Mouse (Mus musculus) heart, embryonic 10.5 days (tissue): ENCODE data around the gene Gtf2b. TPM values are rescaled to one million over a fixed set of nuclear protein-coding genes. Genes with fewer than 3 reads are reported as not detected.

Source experiments
- DNase-seq: peaks from one replicate; pipeline ENCODE4 v3.0.0-alpha.2; 2017; ENCODE audit warnings: low spot score
- H3K27ac ChIP-seq: fragments of 300-500 bp; sonication (generic); 2 replicates; pipeline ENCODE4 v1.5.1; 2016; ENCODE audit warnings: mild to moderate bottlenecking
- H3K27me3 ChIP-seq: fragments of 300-500 bp; sonication (generic); 2 replicates; pipeline ENCODE4 v1.6.1; 2016; ENCODE audit warnings: mild to moderate bottlenecking; ENCODE audit not compliant: poor library complexity, insufficient read depth, severe bottlenecking
- H3K36me3 ChIP-seq: fragments of 300-500 bp; sonication (generic); 2 replicates; pipeline ENCODE4 v1.6.1; 2016; ENCODE audit warnings: mild to moderate bottlenecking, moderate library complexity
- H3K4me1 ChIP-seq: fragments of 300-500 bp; sonication (generic); 2 replicates; pipeline ENCODE4 v1.6.1; 2016; ENCODE audit warnings: mild to moderate bottlenecking
- H3K4me3 ChIP-seq: fragments of 300-500 bp; sonication (generic); 2 replicates; pipeline ENCODE4 v1.5.1; 2016; ENCODE audit warnings: mild to moderate bottlenecking, moderate library complexity
- H3K9me3 ChIP-seq: fragments of 300-500 bp; sonication (generic); 2 replicates; pipeline ENCODE4 v1.6.1; 2016; ENCODE audit warnings: mild to moderate bottlenecking, moderate library complexity
- WGBS: fragments of 180-500 bp; shearing (Covaris S2); methylation state at CpG from one replicate; pipeline ENCODE4 v1.1.7; 2016; 5-methylcytosine and 5-hydroxymethylcytosine counted together
- polyA plus RNA-seq: library from polyadenylated mRNA; unstranded; fragments of >200 nt; fragmentation: Nextera tagmentation; extraction: Ambion mirVana; gene quantifications from 2 replicates; pipeline ENCODE4 v1.2.1, GENCODE M21; 2016

The Gtf2b gene
- polyA plus RNA-seq = 63.1 and 73.2 TPM in 2 replicates

- WGBS = under 1% methylated on average over 64 of the region's 64 CpGs
- no peaks in the 10 kb centered on the region for H3K36me3 ChIP-seq
- no peaks in the 10 kb centered on the region for H3K27me3 ChIP-seq
- peak within 1 kb of the TSS; percentile 69 for H3K4me3 ChIP-seq
- peaks cover 9% of the 10 kb centered on the region; the same call in 1 of the 2 replicates for H3K4me1 ChIP-seq
- no peaks in the 10 kb centered on the region for H3K9me3 ChIP-seq
- DNase-seq = peak; percentile 97
- H3K27ac ChIP-seq = peak within 1 kb of the TSS; percentile 95
These were observed at the start of gene Gtf2b for GRCm38 (mm10) chr3:142764995-142765777. Gene Gtf2b (plus strand): TSS chr3:142765045.

GRCm38 (mm10) chr3:142725481-142725880 lies 39.4 kb upstream of the Gtf2b start:
- H3K36me3 ChIP-seq = 0 out of 2 replicates have a peak, but pooled peaks cover 2% of the 10 kb centered on the region
- no peaks in the 10 kb centered on the region for H3K27me3 ChIP-seq
- DNase-seq = no peak
- H3K4me3 ChIP-seq = no peak overlapping the region
- H3K4me1 ChIP-seq = no peaks in the 10 kb centered on the region
- no peaks in the 10 kb centered on the region for H3K9me3 ChIP-seq
- 76% methylated on average over 2 of the region's 2 CpGs for WGBS
- no peak overlapping the region for H3K27ac ChIP-seq

DNA sequence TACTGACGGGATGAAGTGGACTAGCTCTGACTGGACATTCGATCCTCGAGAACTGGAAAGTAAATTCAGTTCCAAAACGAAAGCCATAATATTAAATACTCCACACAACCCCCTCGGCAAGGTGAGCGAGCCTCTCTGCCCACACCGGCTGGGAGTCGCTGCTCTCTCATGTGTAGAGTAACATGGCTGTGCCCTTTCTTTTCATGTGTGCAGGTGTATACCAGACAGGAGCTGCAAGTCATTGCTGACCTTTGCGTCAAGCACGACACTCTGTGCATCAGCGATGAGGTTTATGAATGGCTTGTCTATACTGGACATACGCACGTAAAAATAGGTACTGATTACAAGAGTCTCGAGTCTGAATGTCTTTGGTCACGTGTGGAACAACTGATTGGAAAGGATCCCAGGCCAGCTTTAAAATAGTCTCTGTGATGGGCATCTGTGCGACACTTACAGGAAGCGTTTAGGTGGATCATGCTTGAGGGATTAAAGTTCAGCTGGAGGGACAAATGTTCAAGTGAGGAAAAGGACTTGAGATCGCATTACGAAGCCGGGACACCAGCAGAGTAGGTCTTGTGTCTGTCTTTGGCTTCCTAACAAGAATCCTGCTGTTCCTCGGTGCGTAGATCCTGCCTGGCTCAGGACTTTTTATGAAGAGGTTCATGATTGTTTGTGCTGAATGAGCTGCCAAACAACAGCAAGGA lies 38.7 kb upstream of the Gtf2b start:
- Histone ChIP-seq H3K27me3 (no peaks in the 10 kb centered on the region), H3K27ac (no peak overlapping the region), H3K4me1 (no peaks in the 10 kb centered on the region), H3K4me3 (no peak overlapping the region), H3K36me3 (0 out of 2 replicates have a peak, but pooled peaks cover under 1% of the 10 kb centered on the region), H3K9me3 (no peaks in the 10 kb centered on the region)
- DNase-seq = no peak
- WGBS = 87% methylated on average over 22 of the region's 22 CpGs

- WGBS = 84% methylated on average over 12 of the region's 12 CpGs
- Histone ChIP-seq H3K27ac (no peak overlapping the region), H3K9me3 (no peaks in the 10 kb centered on the region), H3K4me3 (no peak overlapping the region), H3K36me3 (no peaks in the 10 kb centered on the region; the same call in 1 of the 2 replicates), H3K4me1 (no peaks in the 10 kb centered on the region), H3K27me3 (no peaks in the 10 kb centered on the region)
- no peak for DNase-seq
These were observed 30.6 kb upstream of the Gtf2b start for GRCm38 (mm10) chr3:142734291-142734690.

GRCm38 (mm10) chr3:142740896-142741295 lies 23.9 kb upstream of the Gtf2b start:
- Histone ChIP-seq H3K4me1 (no peaks in the 10 kb centered on the region), H3K4me3 (no peak overlapping the region), H3K9me3 (no peaks in the 10 kb centered on the region), H3K27ac (no peak overlapping the region), H3K27me3 (no peaks in the 10 kb centered on the region), H3K36me3 (no peaks in the 10 kb centered on the region; the same call in 1 of the 2 replicates)
- DNase-seq = no peak
- WGBS = 68% methylated on average over 7 of the region's 7 CpGs

- no peak for DNase-seq
- 58% methylated on average over 21 of the region's 21 CpGs for WGBS
These were observed 20.6 kb upstream of the Gtf2b start for GRCm38 (mm10) chr3:142743973-142744898.

DNA sequence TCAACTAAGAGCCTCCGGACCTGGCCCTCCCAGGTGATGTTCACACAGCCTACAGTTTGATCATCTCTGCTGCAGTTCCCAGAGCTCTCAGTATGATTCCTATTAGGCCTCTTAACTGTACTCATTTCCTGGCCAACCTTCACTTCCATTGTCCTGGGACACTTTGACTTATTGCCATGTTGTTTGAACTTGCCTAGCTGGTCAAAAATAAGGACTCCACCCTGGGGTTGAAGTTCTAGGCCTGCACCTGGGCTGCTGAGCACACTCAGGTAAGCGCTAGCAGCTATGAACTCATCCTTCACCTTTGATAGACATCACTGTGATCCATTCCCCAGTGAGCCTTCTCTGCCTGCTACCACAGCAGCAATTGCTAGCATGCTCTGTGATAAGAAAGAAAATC lies 19.8 kb upstream of the Gtf2b start:
- Histone ChIP-seq H3K36me3 (no peaks in the 10 kb centered on the region), H3K4me1 (no peaks in the 10 kb centered on the region), H3K4me3 (no peak overlapping the region), H3K9me3 (no peaks in the 10 kb centered on the region), H3K27me3 (no peaks in the 10 kb centered on the region), H3K27ac (no peak overlapping the region)
- 92% methylated on average over 2 of the region's 2 CpGs for WGBS
- no peak for DNase-seq

More at GRCm38 (mm10) chr3:142743973-142744898, 20.6 kb upstream of the Gtf2b start:
- Histone ChIP-seq H3K4me1 (no peaks in the 10 kb centered on the region), H3K9me3 (no peaks in the 10 kb centered on the region), H3K27ac (no peak overlapping the region), H3K4me3 (no peak overlapping the region), H3K27me3 (no peaks in the 10 kb centered on the region), H3K36me3 (no peaks in the 10 kb centered on the region)

GRCm38 (mm10) chr3:142747673-142748072 lies 17.2 kb upstream of the Gtf2b start:
- Histone ChIP-seq H3K4me1 (no peaks in the 10 kb centered on the region), H3K27me3 (no peaks in the 10 kb centered on the region), H3K4me3 (no peak overlapping the region), H3K36me3 (no peaks in the 10 kb centered on the region), H3K9me3 (no peaks in the 10 kb centered on the region), H3K27ac (no peak overlapping the region)
- DNase-seq = no peak
- 95% methylated on average over 7 of the region's 7 CpGs for WGBS

GRCm38 (mm10) chr3:142749131-142749530 lies 15.7 kb upstream of the Gtf2b start:
- Histone ChIP-seq H3K9me3 (no peaks in the 10 kb centered on the region), H3K27me3 (no peaks in the 10 kb centered on the region), H3K27ac (no peak overlapping the region), H3K4me3 (no peak overlapping the region), H3K4me1 (no peaks in the 10 kb centered on the region), H3K36me3 (no peaks in the 10 kb centered on the region)
- WGBS = 77% methylated on average over 16 of the region's 16 CpGs
- DNase-seq = no peak

- DNase-seq = no peak
- Histone ChIP-seq H3K4me3 (no peak overlapping the region), H3K27ac (no peak overlapping the region), H3K27me3 (no peaks in the 10 kb centered on the region), H3K36me3 (no peaks in the 10 kb centered on the region), H3K9me3 (no peaks in the 10 kb centered on the region), H3K4me1 (peaks cover 12% of the 10 kb centered on the region)
- WGBS = 78% methylated on average over 18 of the region's 18 CpGs
These were observed 9.5 kb upstream of the Gtf2b start for GRCm38 (mm10) chr3:142755132-142755867.

DNA sequence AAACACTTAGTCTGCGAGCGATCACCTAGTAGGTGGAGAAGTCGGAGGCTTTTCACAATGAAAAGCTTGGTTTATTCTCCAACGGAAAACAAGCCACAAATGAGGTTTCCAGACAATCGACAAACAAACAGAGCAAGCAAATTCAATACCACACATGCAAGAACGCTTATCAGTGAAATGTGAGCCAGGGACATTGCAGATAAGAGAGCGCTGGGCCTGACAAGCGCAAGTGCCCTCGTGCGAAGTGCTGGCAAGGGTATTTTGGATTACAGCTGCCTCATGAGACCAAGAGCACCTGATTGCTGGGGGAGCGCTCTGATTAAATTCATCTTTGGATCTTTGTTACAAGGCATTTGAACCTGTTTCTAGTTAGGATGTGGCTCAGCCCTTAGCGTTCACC lies 7.0 kb upstream of the Gtf2b start:
- no peak for DNase-seq
- H3K4me3 ChIP-seq = peak overlapping the region; percentile 35; the same call in 1 of the 2 replicates
- no peaks in the 10 kb centered on the region for H3K36me3 ChIP-seq
- H3K4me1 ChIP-seq = peaks cover 12% of the 10 kb centered on the region
- 12% methylated on average over 12 of the region's 12 CpGs for WGBS
- no peaks in the 10 kb centered on the region for H3K9me3 ChIP-seq
- no peaks in the 10 kb centered on the region for H3K27me3 ChIP-seq
- H3K27ac ChIP-seq = 0 out of 2 replicates have a peak overlapping the region, but pooled peaks have one; percentile 24

GRCm38 (mm10) chr3:142758593-142758992 lies 6.3 kb upstream of the Gtf2b start:
- 67% methylated on average over 7 of the region's 7 CpGs for WGBS
- H3K9me3 ChIP-seq = no peaks in the 10 kb centered on the region
- peaks cover 12% of the 10 kb centered on the region for H3K4me1 ChIP-seq
- no peak overlapping the region for H3K4me3 ChIP-seq
- H3K27ac ChIP-seq = peak overlapping the region; percentile 24; the same call in 1 of the 2 replicates
- H3K36me3 ChIP-seq = no peaks in the 10 kb centered on the region
- no peak for DNase-seq
- no peaks in the 10 kb centered on the region for H3K27me3 ChIP-seq
